Mouse (Mus musculus): ENCODE results near the gene Eps8. TPM values are rescaled to one million over a fixed set of nuclear protein-coding genes. Genes with fewer than 3 reads are reported as not detected.

Gene Eps8
- polyA plus RNA-seq, 1 experiment from 2014 or later = 11.7 TPM

DNA sequence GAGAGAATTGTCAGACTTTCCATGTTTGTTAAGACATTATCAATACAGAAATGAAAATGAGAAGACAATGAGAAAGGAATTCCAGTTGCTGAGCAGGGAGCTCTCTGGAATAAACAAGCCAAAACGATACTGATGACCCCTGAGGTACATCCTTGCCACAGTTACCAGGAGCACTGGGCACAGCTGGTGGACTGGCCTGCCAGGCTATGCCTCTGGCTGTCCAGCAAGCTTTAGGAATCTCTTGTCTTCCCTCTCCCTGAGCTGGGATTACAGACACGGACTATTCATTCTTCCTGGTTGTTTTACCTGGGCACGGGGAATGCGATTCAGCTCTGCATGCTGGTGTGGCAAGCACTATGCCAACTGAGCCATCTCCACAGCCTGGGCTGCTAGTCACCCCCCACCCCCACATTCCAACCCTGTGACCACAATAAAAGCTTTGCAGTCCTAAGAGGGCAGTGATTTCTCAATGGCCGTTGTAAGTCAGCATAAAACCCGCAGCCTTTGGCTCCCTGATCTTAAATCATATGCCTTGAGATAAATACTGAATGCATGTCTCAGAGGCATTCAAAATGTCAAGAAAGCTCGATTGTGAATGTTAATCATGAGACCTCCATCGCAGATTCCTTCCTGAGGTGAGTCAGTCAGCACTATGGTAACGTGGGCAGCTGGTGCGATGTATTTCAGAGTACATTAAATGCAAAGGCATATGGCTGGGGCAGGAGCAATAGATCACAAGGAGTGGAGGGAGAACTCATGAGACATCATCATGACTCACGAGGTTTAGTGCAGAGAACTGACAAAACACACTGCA lies 134.9 kb downstream of the Eps8 start:
- Histone ChIP-seq H3K9ac (peak overlapping the region; percentile 49), H3K4me2 (no peak overlapping the region), H3K4me1 (replicated peaks) (peaks cover 13% of the 10 kb centered on the region), H3K4me3 (no peak overlapping the region), H3K27me3 (no peaks in the 10 kb centered on the region), H3K27ac (no peak overlapping the region), H3K9me3 (no peaks in the 10 kb centered on the region), H3K36me3 (no peaks in the 10 kb centered on the region)
- 50% methylated on average over 11 of the region's 11 CpGs for WGBS
- ATAC-seq (ENCODE audit: low FRiP score) = peak; percentile 63; the same call in 1 of the 2 replicates

- Histone ChIP-seq H3K27ac (no peak overlapping the region), H3K27me3 (no peaks in the 10 kb centered on the region), H3K4me1 (replicated peaks) (peaks cover 5% of the 10 kb centered on the region), H3K4me2 (no peak overlapping the region), H3K4me3 (no peak overlapping the region), H3K9ac (no peak overlapping the region), H3K36me3 (no peaks in the 10 kb centered on the region), H3K9me3 (no peaks in the 10 kb centered on the region)
- no peak for ATAC-seq (ENCODE audit: low FRiP score)
- WGBS = 90% methylated on average over 4 of the region's 4 CpGs
Observed at GRCm38 (mm10) chr6:137514872-137515271, 139.8 kb downstream of the Eps8 start.

- no peak for ATAC-seq (ENCODE audit: low FRiP score)
- Histone ChIP-seq H3K36me3 (peaks cover 6% of the 10 kb centered on the region; the same call in 1 of the 2 replicates), H3K4me2 (no peak overlapping the region), H3K4me3 (no peak overlapping the region), H3K4me1 (replicated peaks) (no peaks in the 10 kb centered on the region), H3K27ac (no peak overlapping the region), H3K27me3 (no peaks in the 10 kb centered on the region), H3K9ac (no peak overlapping the region), H3K9me3 (no peaks in the 10 kb centered on the region)
- WGBS = 75% methylated on average over 5 of the region's 5 CpGs
Observed at GRCm38 (mm10) chr6:137512753-137513152, 141.9 kb downstream of the Eps8 start.

DNA sequence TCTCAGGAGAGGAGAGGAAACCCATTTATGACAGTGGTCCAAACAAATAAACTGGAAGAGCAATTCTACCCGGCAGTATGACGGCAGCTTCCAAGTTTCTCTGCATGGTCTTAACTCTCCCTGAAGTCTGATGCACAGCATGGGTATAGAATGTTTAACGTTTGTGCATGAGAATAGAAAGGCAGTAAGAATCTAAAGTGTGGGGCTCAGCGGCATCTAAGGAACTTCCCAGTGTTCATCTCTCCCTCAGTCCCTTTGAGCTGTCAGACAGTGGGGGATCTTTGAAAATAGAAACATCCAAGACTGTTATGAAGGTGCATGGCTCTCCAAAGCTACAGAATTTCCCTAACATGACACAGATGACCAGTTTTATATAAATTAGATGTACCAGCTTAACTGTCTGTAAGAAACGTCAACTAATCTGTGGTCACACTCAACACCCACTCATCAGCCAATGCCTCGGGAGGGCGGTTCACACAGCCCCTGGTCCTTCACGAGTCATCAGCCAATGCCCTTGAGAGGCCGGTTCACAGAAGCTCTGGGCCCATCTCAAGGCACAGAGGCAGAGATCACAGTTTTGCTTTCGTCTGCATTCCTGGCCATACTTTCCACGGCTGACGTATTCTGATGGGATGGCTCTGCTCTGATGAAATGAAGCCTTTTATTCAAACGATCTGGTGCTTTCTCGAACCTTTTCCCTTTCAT lies 145.2 kb downstream of the Eps8 start:
- ATAC-seq (ENCODE audit: low FRiP score) = no peak
- H3K36me3 ChIP-seq = peaks cover 11% of the 10 kb centered on the region; the same call in 1 of the 2 replicates
- no peaks in the 10 kb centered on the region for H3K4me1 ChIP-seq (replicated peaks)
- H3K27ac ChIP-seq = no peak overlapping the region
- no peak overlapping the region for H3K9ac ChIP-seq
- no peaks in the 10 kb centered on the region for H3K9me3 ChIP-seq
- WGBS = 82% methylated on average over 14 of the region's 14 CpGs
- no peak overlapping the region for H3K4me3 ChIP-seq
- no peak overlapping the region for H3K4me2 ChIP-seq
- H3K27me3 ChIP-seq = no peaks in the 10 kb centered on the region

GRCm38 (mm10) chr6:137508936-137509335 lies 145.7 kb downstream of the Eps8 start:
- H3K9me3 ChIP-seq = no peaks in the 10 kb centered on the region
- H3K27me3 ChIP-seq = no peaks in the 10 kb centered on the region
- 95% methylated on average over 19 of the region's 19 CpGs for WGBS
- no peak overlapping the region for H3K4me2 ChIP-seq
- no peak overlapping the region for H3K9ac ChIP-seq
- no peak overlapping the region for H3K4me3 ChIP-seq
- H3K36me3 ChIP-seq = peaks cover 11% of the 10 kb centered on the region; the same call in 1 of the 2 replicates
- no peaks in the 10 kb centered on the region for H3K4me1 ChIP-seq (replicated peaks)
- no peak for ATAC-seq (ENCODE audit: low FRiP score)
- no peak overlapping the region for H3K27ac ChIP-seq

- H3K9ac ChIP-seq = no peak overlapping the region
- H3K4me1 ChIP-seq (replicated peaks) = no peaks in the 10 kb centered on the region
- no peak for ATAC-seq (ENCODE audit: low FRiP score)
- 94% methylated on average over 7 of the region's 7 CpGs for WGBS
- no peaks in the 10 kb centered on the region for H3K9me3 ChIP-seq
- peaks cover 11% of the 10 kb centered on the region; the same call in 1 of the 2 replicates for H3K36me3 ChIP-seq
- no peak overlapping the region for H3K27ac ChIP-seq
- H3K4me3 ChIP-seq = no peak overlapping the region
- H3K4me2 ChIP-seq = no peak overlapping the region
- no peaks in the 10 kb centered on the region for H3K27me3 ChIP-seq
Observed at GRCm38 (mm10) chr6:137506563-137506962, 148.1 kb downstream of the Eps8 start.

DNA sequence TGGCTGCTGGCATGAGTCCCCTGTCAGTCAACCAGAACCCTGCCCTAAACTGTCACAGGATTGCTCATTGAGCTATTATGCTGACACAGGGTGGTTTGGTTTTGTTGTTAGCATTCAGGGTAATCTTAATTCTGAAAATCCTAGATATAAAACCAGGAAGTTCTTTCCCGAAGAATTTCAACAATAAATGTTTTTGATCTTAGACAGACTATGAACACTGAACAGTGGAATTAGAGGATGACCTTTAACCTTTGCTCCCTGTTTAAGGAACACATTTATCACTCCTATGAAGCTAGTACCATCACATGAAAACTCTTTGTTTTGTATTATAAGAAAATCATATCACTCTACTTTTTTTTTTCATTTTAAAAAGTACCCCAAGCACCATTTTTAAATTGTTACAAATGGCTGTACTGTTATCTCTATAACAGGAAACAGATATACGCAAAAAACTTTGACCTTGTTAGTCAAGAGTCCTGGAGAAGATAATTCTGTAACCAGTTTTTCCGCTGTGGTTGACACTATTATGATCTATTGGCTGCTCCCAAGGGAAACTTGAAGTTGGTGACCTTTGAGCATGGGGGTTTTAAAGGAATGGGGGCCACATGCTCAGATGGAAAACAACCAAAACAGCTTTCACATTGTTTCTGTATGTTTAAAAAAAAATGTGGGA lies 149.0 kb downstream of the Eps8 start:
- H3K9ac ChIP-seq = no peak overlapping the region
- no peak overlapping the region for H3K4me2 ChIP-seq
- no peaks in the 10 kb centered on the region for H3K9me3 ChIP-seq
- peaks cover 11% of the 10 kb centered on the region; the same call in 1 of the 2 replicates for H3K36me3 ChIP-seq
- no peak for ATAC-seq (ENCODE audit: low FRiP score)
- H3K4me3 ChIP-seq = no peak overlapping the region
- no peaks in the 10 kb centered on the region for H3K27me3 ChIP-seq
- H3K4me1 ChIP-seq (replicated peaks) = no peaks in the 10 kb centered on the region
- no peak overlapping the region for H3K27ac ChIP-seq
- 90% methylated on average over 3 of the region's 3 CpGs for WGBS

GRCm38 (mm10) chr6:137504052-137504451 lies 150.6 kb downstream of the Eps8 start:
- Histone ChIP-seq H3K9ac (no peak overlapping the region), H3K36me3 (peaks cover 11% of the 10 kb centered on the region; the same call in 1 of the 2 replicates), H3K4me3 (no peak overlapping the region), H3K9me3 (no peaks in the 10 kb centered on the region), H3K27ac (no peak overlapping the region), H3K4me2 (no peak overlapping the region), H3K27me3 (no peaks in the 10 kb centered on the region), H3K4me1 (replicated peaks) (no peaks in the 10 kb centered on the region)
- no peak for ATAC-seq (ENCODE audit: low FRiP score)
- 55% methylated on average over 1 of the region's 1 CpGs for WGBS

DNA sequence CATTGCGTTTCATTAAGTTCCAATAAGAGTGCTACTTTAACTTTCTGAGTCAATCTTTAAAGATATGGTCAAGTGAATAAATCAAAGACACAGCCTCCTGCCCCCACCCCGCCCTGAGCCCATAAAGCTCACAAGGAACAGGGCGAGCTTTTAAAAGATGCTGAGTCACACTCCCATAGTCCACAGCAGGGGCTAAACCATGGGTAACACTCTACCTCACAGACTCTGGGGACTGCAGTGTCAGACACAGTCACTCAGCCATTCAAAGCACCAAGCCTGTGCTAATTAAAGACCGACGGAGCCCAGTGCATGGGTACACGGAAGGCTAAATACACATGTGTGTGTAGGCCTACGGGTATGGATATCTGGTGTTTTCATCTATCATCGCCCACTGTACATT lies 151.2 kb downstream of the Eps8 start:
- H3K27ac ChIP-seq = no peak overlapping the region
- no peak overlapping the region for H3K4me3 ChIP-seq
- peaks cover 6% of the 10 kb centered on the region; the same call in 1 of the 2 replicates for H3K36me3 ChIP-seq
- H3K9ac ChIP-seq = no peak overlapping the region
- WGBS = 81% methylated on average over 8 of the region's 8 CpGs
- no peaks in the 10 kb centered on the region for H3K27me3 ChIP-seq
- H3K4me2 ChIP-seq = no peak overlapping the region
- no peak for ATAC-seq (ENCODE audit: low FRiP score)
- H3K9me3 ChIP-seq = no peaks in the 10 kb centered on the region
- H3K4me1 ChIP-seq (replicated peaks) = no peaks in the 10 kb centered on the region

GRCm38 (mm10) chr6:137503009-137503408 lies 151.7 kb downstream of the Eps8 start:
- Histone ChIP-seq H3K9me3 (no peaks in the 10 kb centered on the region), H3K36me3 (peaks cover 6% of the 10 kb centered on the region; the same call in 1 of the 2 replicates), H3K27ac (no peak overlapping the region), H3K4me2 (no peak overlapping the region), H3K9ac (no peak overlapping the region), H3K4me1 (replicated peaks) (no peaks in the 10 kb centered on the region), H3K4me3 (no peak overlapping the region), H3K27me3 (no peaks in the 10 kb centered on the region)
- WGBS = 92% methylated on average over 7 of the region's 7 CpGs
- no peak for ATAC-seq (ENCODE audit: low FRiP score)

DNA sequence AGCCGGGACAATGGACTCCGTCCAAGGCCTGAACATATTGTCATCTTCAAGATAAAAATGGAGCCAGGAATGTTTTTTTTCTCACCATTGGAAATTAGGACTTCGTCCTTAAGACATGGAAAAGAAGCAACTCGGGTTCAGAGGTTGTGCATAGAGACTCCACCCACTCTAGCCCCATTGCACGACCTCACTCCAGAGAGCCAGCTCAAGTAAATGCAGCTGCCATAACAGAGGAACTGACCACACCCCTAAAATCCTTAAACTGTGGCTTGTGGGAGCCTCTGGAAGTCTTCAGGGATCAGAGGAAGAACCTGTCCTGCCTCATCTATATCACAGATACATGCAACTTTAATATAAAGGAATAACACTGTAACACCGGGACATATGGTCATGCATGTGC lies 155.9 kb downstream of the Eps8 start:
- ATAC-seq (ENCODE audit: low FRiP score) = no peak
- H3K27me3 ChIP-seq = no peaks in the 10 kb centered on the region

GRCm38 (mm10) chr6:137497208-137497835 lies 157.4 kb downstream of the Eps8 start:
- Histone ChIP-seq H3K9ac (no peak overlapping the region), H3K4me2 (no peak overlapping the region), H3K4me1 (replicated peaks) (no peaks in the 10 kb centered on the region), H3K36me3 (no peaks in the 10 kb centered on the region), H3K27me3 (no peaks in the 10 kb centered on the region), H3K4me3 (no peak overlapping the region), H3K27ac (no peak overlapping the region), H3K9me3 (no peaks in the 10 kb centered on the region)
- ATAC-seq (ENCODE audit: low FRiP score) = no peak
- 89% methylated on average over 8 of the region's 8 CpGs for WGBS

More for the DNA sequence above, 155.9 kb downstream of the Eps8 start:
- Histone ChIP-seq H3K27ac (no peak overlapping the region), H3K36me3 (no peaks in the 10 kb centered on the region), H3K9ac (no peak overlapping the region), H3K4me1 (replicated peaks) (no peaks in the 10 kb centered on the region), H3K4me3 (no peak overlapping the region), H3K4me2 (no peak overlapping the region), H3K9me3 (no peaks in the 10 kb centered on the region)
- 79% methylated on average over 6 of the region's 6 CpGs for WGBS
